Mouse (Mus musculus) liver, embryonic 14.5 days (tissue): ENCODE data around the gene Patj. TPM values are rescaled to one million over a fixed set of nuclear protein-coding genes. Genes with fewer than 3 reads are reported as not detected.

Experiments
- ATAC-seq: fragments of 200-750 bp; cut with Nextera tagmentation; 2 replicates; pipeline ENCODE4 v1.8.0; 2017; ENCODE audit warnings: moderate number of reproducible peaks, mild to moderate bottlenecking, moderate library complexity; ENCODE audit not compliant: insufficient read depth
- DNase-seq, 3 experiments: peaks; one replicate each; pipeline ENCODE4 v3.0.0-alpha.2; 2012 to 2013; ENCODE audit warnings: low read depth in 3 of 3, low spot score in 3 of 3
- H3K27ac ChIP-seq: fragments of 300-500 bp; sonication (generic); 2 replicates; pipeline ENCODE4 v1.5.1; 2014; ENCODE audit warnings: moderate library complexity, mild to moderate bottlenecking, control low read depth, inconsistent platforms
- H3K27me3 ChIP-seq: fragments of 300-500 bp; sonication (generic); 2 replicates; pipeline ENCODE4 v1.6.1; 2014; ENCODE audit warnings: mild to moderate bottlenecking, low read length, moderate library complexity; ENCODE audit not compliant: control insufficient read depth, insufficient read depth
- H3K36me3 ChIP-seq: fragments of 300-500 bp; sonication (generic); replicated peaks from 2 replicates; pipeline ENCODE4 v1.6.1; 2014; ENCODE audit warnings: low read depth; ENCODE audit not compliant: control insufficient read depth, insufficient read depth
- H3K4me1 ChIP-seq, 2 experiments: fragments of 200-500 bp in 1 of 2; fragments of 300-500 bp in 1 of 2; sonication (generic) in 1 of 2; replicated peaks; 2 replicates each; pipeline ENCODE4 v1.6.1; 2012 to 2014; ENCODE audit warnings: antibody characterized with exemption in 1 of 2, inconsistent platforms in 1 of 2, low read length in 1 of 2; ENCODE audit not compliant: control insufficient read depth in 2 of 2, insufficient read depth in 2 of 2
- H3K4me2 ChIP-seq: fragments of 300-500 bp; sonication (generic); 2 replicates; pipeline ENCODE4 v1.6.1; 2014; ENCODE audit warnings: low read depth, mild to moderate bottlenecking, control low read depth, moderate library complexity
- H3K4me3 ChIP-seq, 2 experiments: fragments of 200-500 bp in 1 of 2; fragments of 300-500 bp in 1 of 2; sonication (generic) in 1 of 2; 2 replicates each; pipeline ENCODE4 v1.5.1; 2012 to 2014; ENCODE audit warnings: low read depth in 2 of 2, low read length in 2 of 2, mild to moderate bottlenecking in 2 of 2, control low read depth in 1 of 2, inconsistent platforms in 1 of 2, moderate library complexity in 1 of 2; ENCODE audit not compliant: insufficient read depth in 1 of 2
- H3K9ac ChIP-seq: fragments of 300-500 bp; sonication (generic); replicated peaks from 2 replicates; pipeline ENCODE4 v1.6.1; 2014; ENCODE audit warnings: mild to moderate bottlenecking, control low read depth, moderate library complexity
- H3K9me3 ChIP-seq: fragments of 300-500 bp; sonication (generic); 2 replicates; pipeline ENCODE4 v1.6.1; 2016; ENCODE audit warnings: low read length, mixed read lengths; ENCODE audit not compliant: control insufficient read depth
- CTCF ChIP-seq: IDR thresholded peaks from 2 replicates; pipeline ENCODE4 v1.5.1; 2016; ENCODE audit warnings: antibody characterized with exemption, low read depth, control low read depth
- EP300 ChIP-seq: IDR thresholded peaks from 2 replicates; pipeline ENCODE4 v1.6.1; 2016; ENCODE audit warnings: antibody characterized with exemption, low read depth
- WGBS: fragments of 180-500 bp; shearing (Covaris S2); extraction: QIAGEN DNeasy Blood & Tissue Kit; methylation state at CpG from one replicate; pipeline ENCODE4 v1.1.7; 2014; ENCODE audit not compliant: insufficient replicate concordance; 5-methylcytosine and 5-hydroxymethylcytosine counted together
- polyA plus RNA-seq, 2 experiments: library from polyadenylated mRNA; depleted of rRNA in 1 of 2; stranded (reverse) in 1 of 2; unstranded in 1 of 2; fragments of >200 nt; fragmentation: Nextera tagmentation in 1 of 2; extraction: Ambion mirVana in 1 of 2; gene quantifications; 2 replicates each; pipeline versions ENCODE4 v1.2.1 to v1.2.3; 2012 to 2014

The Patj gene
- polyA plus RNA-seq (2012; rRNA removed) (0.65 and 1.1 TPM in 2 replicates), polyA plus RNA-seq (2014; fragmentation: Nextera tagmentation; extraction: Ambion mirVana) (1.4 and 1.6 TPM in 2 replicates)

DNA sequence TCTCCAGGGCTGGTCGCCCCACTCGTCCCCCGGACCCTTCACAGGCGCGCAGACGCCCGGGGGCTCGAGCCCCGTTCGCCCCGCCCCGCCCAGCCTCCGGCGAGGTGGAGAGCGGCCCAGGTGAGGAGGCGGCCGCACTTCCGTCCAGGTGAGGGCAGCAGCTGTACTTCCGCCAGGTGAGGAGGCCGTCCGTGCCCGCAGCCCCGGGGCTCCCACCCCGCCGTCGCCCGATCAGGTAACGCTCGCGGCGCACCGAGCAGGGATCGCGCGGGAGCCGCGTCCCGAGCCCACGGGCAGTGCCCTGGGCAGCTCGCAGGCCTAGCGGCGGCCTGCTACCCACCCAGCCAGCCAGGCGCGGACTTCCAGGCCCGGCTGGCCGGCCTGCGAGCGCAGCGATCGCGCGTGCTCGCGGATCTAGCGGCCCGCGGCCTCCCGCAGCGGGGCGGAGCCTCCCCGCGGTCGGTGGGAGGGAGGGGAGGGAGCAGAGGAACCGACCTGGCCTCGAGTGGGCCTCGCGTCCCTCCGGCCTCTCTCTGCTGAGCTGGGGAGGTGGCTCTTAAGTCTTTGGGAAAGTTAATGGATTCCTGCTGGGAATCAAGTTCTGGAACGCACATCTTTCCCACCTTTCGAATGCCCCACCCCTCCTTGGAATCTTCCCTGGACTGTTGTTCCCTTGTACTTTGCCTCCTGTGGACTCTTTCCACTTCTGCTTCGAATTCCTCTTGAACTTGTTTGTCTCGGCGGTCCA, at the start of gene Patj:
Gene Patj, plus strand, starts transcription at position 96 of the 748 bp plus-strand sequence.
- H3K27me3 ChIP-seq, result no peaks in the 10 kb centered on the region; the same call in 1 of the 2 replicates
- no peaks in the 10 kb centered on the region for H3K4me1 ChIP-seq
- peak within 1 kb of the TSS; percentile 43 for H3K9ac ChIP-seq
- no peak within 1 kb of the TSS for H3K27ac ChIP-seq
- no peaks in the 10 kb centered on the region for H3K9me3 ChIP-seq
- no peak for DNase-seq
- ATAC-seq, result peak; percentile 45; the same call in 1 of the 2 replicates
- peak within 1 kb of the TSS; percentile 67 for H3K4me2 ChIP-seq
- H3K4me3 ChIP-seq, result peak within 1 kb of the TSS; percentile 58 to 63
- 2% methylated on average over 69 of the region's 73 CpGs for WGBS
- TF ChIP-seq CTCF (no peak), EP300 (no peak)
- H3K36me3 ChIP-seq, result no peaks in the 10 kb centered on the region

DNA sequence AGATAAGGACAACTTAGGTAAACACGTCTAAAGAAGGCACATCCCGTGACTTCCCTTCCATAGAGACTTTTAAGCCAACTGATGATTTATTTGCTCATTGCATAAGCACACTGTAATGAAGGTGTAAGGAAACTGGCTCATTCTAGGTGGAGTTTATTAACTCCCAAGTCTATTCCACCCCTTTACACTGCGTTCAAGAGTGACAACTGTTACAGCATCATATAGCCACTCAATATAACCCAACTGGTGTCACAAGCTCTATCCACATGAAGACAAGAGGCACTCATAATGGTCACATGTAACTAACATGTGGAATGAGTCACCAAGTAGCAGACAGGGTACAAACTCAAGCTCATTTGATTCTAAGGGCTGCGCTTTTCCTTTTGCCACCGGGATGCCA, 47.0 kb upstream of the Patj start:
- Histone ChIP-seq H3K27me3 (no peaks in the 10 kb centered on the region), H3K36me3 (no peaks in the 10 kb centered on the region), H3K4me1 (no peaks in the 10 kb centered on the region), H3K9ac (no peak overlapping the region), H3K27ac (no peak overlapping the region), H3K4me3 (no peak overlapping the region), H3K9me3 (no peaks in the 10 kb centered on the region), H3K4me2 (no peak overlapping the region)
- ATAC-seq (no peak), DNase-seq (no peak)
- 50% methylated on average over 5 of the region's 5 CpGs for WGBS
- TF ChIP-seq CTCF (no peak), EP300 (no peak)

DNA sequence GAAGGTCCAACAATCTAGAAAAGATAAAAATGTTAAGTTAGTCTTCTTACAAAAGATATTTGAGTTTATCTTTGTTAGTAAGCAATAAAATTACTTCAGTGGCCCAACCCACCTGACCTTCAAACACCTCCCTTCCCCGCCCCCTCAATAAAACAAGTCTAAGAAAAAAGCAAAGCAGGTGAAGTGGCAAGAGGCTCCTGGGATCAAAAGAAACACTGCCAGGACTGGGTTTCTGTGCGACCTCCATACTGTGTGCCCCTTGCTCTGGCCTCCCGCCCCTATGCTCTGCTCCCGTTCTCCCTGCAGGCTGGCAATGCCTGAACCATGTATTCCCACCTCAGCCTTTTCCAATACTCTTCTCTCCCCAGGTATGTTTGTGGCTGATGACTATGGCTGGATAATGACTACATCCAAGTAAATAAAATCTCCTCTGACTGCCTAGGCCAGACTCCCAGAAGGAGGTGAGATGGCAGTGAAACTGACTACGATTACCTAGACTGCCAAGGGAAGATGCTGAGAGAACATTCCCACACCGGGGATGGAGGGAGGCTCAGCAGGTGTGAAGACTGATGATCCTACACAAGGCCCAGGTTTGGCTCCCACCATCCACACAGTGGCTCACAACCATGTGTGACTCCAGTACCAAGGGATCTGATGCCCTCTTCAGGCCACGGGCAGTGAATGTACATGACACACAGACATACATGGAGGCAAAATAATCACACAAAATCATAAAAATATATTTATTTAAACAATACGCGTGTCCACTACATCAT, 37.4 kb upstream of the Patj start:
- DNase-seq, result no peak
- TF ChIP-seq EP300, result no peak
- no peak for TF ChIP-seq CTCF

DNA sequence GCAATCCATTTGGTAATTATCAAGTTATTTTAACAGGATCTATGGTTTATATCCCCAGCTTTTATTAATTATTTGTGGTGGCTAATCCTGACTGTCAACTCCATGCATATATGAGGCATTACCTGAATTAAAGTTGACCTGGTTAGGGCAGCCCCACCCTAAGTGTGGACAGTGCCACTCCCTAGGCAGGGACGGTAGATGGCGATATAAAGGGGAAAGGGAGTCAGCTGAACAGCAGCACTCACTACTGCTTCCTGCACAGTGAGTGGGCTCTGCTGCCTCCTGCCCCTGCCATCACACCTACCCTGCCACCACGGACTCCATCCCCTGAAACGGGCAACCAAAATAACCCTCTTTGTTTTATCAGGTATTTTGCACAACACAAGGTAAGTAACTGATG, 20.2 kb upstream of the Patj start:
- Histone ChIP-seq H3K9ac (no peak overlapping the region), H3K4me1 (no peaks in the 10 kb centered on the region), H3K27me3 (no peaks in the 10 kb centered on the region), H3K27ac (no peak overlapping the region), H3K9me3 (no peaks in the 10 kb centered on the region), H3K4me2 (no peak overlapping the region), H3K36me3 (no peaks in the 10 kb centered on the region), H3K4me3 (no peak overlapping the region)
- DNase-seq (no peak), ATAC-seq (no peak)
- WGBS, result 47% methylated on average over 4 of the region's 4 CpGs
- TF ChIP-seq EP300 (no peak), CTCF (peak; percentile 50)

More for the DNA sequence above, 37.4 kb upstream of the Patj start:
- Histone ChIP-seq H3K9me3 (no peaks in the 10 kb centered on the region), H3K27ac (no peak overlapping the region), H3K4me1 (no peaks in the 10 kb centered on the region), H3K4me2 (no peak overlapping the region), H3K4me3 (no peak overlapping the region), H3K36me3 (no peaks in the 10 kb centered on the region), H3K9ac (no peak overlapping the region), H3K27me3 (no peaks in the 10 kb centered on the region)
- 77% methylated on average over 9 of the region's 9 CpGs for WGBS
- ATAC-seq, result no peak

DNA sequence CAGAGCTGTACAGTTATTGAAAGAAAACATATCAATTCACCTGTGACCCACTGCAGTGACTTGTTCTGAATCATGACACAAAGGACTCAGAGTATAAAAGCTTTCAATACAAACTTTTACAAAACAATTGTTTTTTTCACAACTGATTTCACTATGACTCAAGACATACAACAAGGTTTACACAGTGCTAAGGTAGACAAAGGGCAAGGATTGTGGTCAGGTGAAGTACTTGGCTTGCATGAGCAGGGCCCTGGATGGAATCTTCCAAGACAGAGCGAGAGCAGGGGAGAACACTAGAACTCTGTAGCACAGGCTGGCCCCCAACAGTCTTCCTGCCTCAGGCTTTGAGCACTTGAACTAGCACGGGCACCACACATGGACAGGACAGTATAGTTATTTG, 18.6 kb upstream of the Patj start:
- Histone ChIP-seq H3K27ac (no peak overlapping the region), H3K4me1 (peaks cover 0 to under 1% of the 10 kb centered on the region in 2 experiments; a peak in 2 of 4 replicates), H3K9ac (no peak overlapping the region), H3K36me3 (no peaks in the 10 kb centered on the region), H3K9me3 (no peaks in the 10 kb centered on the region), H3K4me3 (no peak overlapping the region), H3K27me3 (no peaks in the 10 kb centered on the region), H3K4me2 (no peak overlapping the region)
- no peak for TF ChIP-seq CTCF
- no peak for TF ChIP-seq EP300
- ATAC-seq (no peak), DNase-seq (no peak)
- WGBS, result 65% methylated on average over 2 of the region's 2 CpGs
